Mouse (Mus musculus) CH12.LX (cell line): ENCODE measurements at regions not wholly inside any gene's neighbourhood (a gene's known extent, or its start where the extent isn't known, plus 50 kb on each side); places are given as distances from the start of the nearest gene placed in this dataset.
A peak's percentile ranks its signal among the peaks of the same experiment; 100 is the strongest.

ENCODE experiments used
- DNase-seq: peaks from one replicate; pipeline ENCODE4 v3.0.0-alpha.2; 2013; ENCODE audit errors: extremely low read depth
- H3K27ac ChIP-seq: 2 replicates; pipeline ENCODE4 v1.5.1; 2012; ENCODE audit warnings: low read depth, mild to moderate bottlenecking, control low read depth, moderate library complexity; ENCODE audit not compliant: insufficient read depth
- H3K27me3 ChIP-seq: replicated peaks from 2 replicates; pipeline ENCODE3; 2012; ENCODE audit warnings: inconsistent platforms
- H3K36me3 ChIP-seq, 2 experiments: replicated peaks in 1 of 2; 2 replicates each; pipeline versions ENCODE3 to v1.6.1; 2012; ENCODE audit warnings: inconsistent platforms in 1 of 2, low read length in 1 of 2, mild to moderate bottlenecking in 1 of 2, mixed read lengths in 1 of 2, moderate library complexity in 1 of 2; ENCODE audit not compliant: control insufficient read depth in 1 of 2, insufficient read depth in 1 of 2
- H3K4me1 ChIP-seq, 2 experiments: 2 replicates each; pipeline ENCODE4 v1.6.1; 2012; ENCODE audit warnings: inconsistent platforms in 1 of 2, moderate library complexity in 1 of 2; ENCODE audit not compliant: insufficient read depth in 2 of 2, control insufficient read depth in 1 of 2
- H3K4me2 ChIP-seq: 2 replicates; pipeline ENCODE4 v1.6.1; 2012; ENCODE audit warnings: low read depth, mild to moderate bottlenecking, control low read depth; ENCODE audit not compliant: poor library complexity, insufficient read depth, severe bottlenecking
- H3K4me3 ChIP-seq, 3 experiments: fragments of 150-350 bp in 1 of 3; sonication (generic) in 1 of 3; replicated peaks in 1 of 3; 2 replicates each; pipeline versions ENCODE3 to v1.5.1; 2011 to 2012; ENCODE audit warnings: low read depth in 2 of 3, low read length in 2 of 3, mild to moderate bottlenecking in 2 of 3, moderate library complexity in 2 of 3, control low read depth in 1 of 3, improper control_type of control experiment in 1 of 3, inconsistent platforms in 1 of 3, mixed read lengths in 1 of 3; ENCODE audit not compliant: poor library complexity in 1 of 3
- H3K79me2 ChIP-seq: replicated peaks from 2 replicates; pipeline ENCODE4 v1.6.1; 2012; ENCODE audit warnings: mild to moderate bottlenecking, moderate library complexity; ENCODE audit not compliant: control insufficient read depth, poor library complexity, insufficient read depth, severe bottlenecking; ENCODE audit errors: extremely low read depth
- H3K9ac ChIP-seq: 2 replicates; pipeline ENCODE4 v1.6.1; 2012; ENCODE audit warnings: low read depth, mild to moderate bottlenecking, control low read depth, moderate library complexity; ENCODE audit not compliant: insufficient read depth
- H3K9me3 ChIP-seq: replicated peaks from 2 replicates; pipeline ENCODE3; 2012; ENCODE audit warnings: low read length, inconsistent platforms, mixed read lengths
- CHD2 ChIP-seq: IDR thresholded peaks from 2 replicates; pipeline ENCODE4 v1.6.1; 2011; ENCODE audit warnings: low read length, improper control_type of control experiment
- CTCF ChIP-seq, 2 experiments: IDR thresholded peaks in 1 of 2; conservative IDR thresholded peaks in 1 of 2; 2 replicates each; pipeline ENCODE4 v1.5.1; 2011 to 2012; ENCODE audit warnings: low read depth in 2 of 2, low read length in 2 of 2, improper control_type of control experiment in 1 of 2, inconsistent platforms in 1 of 2, mild to moderate bottlenecking in 1 of 2, moderate library complexity in 1 of 2
- EP300 ChIP-seq: IDR thresholded peaks from 2 replicates; pipeline ENCODE4 v1.6.1; 2011; ENCODE audit warnings: low read length, improper control_type of control experiment
- GABPA ChIP-seq: IDR thresholded peaks from 2 replicates; pipeline ENCODE4 v1.6.1; 2012; ENCODE audit warnings: low read depth, low read length, improper control_type of control experiment, inconsistent platforms; ENCODE audit not compliant: insufficient replicate concordance
- IRF4 ChIP-seq: IDR thresholded peaks from 2 replicates; pipeline ENCODE4 v1.6.1; 2014; ENCODE audit warnings: low read depth, mild to moderate bottlenecking, inconsistent platforms, low read length, improper control_type of control experiment
- JUN ChIP-seq: IDR thresholded peaks from 2 replicates; pipeline ENCODE4 v1.6.1; 2011; ENCODE audit warnings: low read depth, mild to moderate bottlenecking, low read length, improper control_type of control experiment, moderate library complexity; ENCODE audit not compliant: insufficient read depth
- JUND ChIP-seq: conservative IDR thresholded peaks from 2 replicates; pipeline ENCODE4 v1.6.1; 2011; ENCODE audit warnings: low read depth, low read length, improper control_type of control experiment
- MAFK ChIP-seq: IDR thresholded peaks from 2 replicates; pipeline ENCODE4 v1.6.1; 2011; ENCODE audit warnings: low read length, improper control_type of control experiment; ENCODE audit not compliant: insufficient replicate concordance
- MAX ChIP-seq: IDR thresholded peaks from 2 replicates; pipeline ENCODE4 v1.6.1; 2011; ENCODE audit warnings: low read length, improper control_type of control experiment
- MAZ ChIP-seq: IDR thresholded peaks from 2 replicates; pipeline ENCODE4 v1.6.1; 2012; ENCODE audit warnings: low read depth, mild to moderate bottlenecking, inconsistent platforms, low read length, improper control_type of control experiment, moderate library complexity
- MEF2A ChIP-seq: IDR thresholded peaks from 2 replicates; pipeline ENCODE4 v1.6.1; 2014; ENCODE audit warnings: low read depth, mild to moderate bottlenecking, inconsistent platforms, low read length, improper control_type of control experiment, borderline replicate concordance
- MXI1 ChIP-seq: IDR thresholded peaks from 2 replicates; pipeline ENCODE4 v1.6.1; 2011; ENCODE audit warnings: mild to moderate bottlenecking, low read depth, low read length, improper control_type of control experiment
- MYC ChIP-seq: IDR thresholded peaks from 2 replicates; pipeline ENCODE4 v1.6.1; 2011; ENCODE audit warnings: low read depth, mild to moderate bottlenecking, improper control_type of control experiment, low read length
- POLR2AphosphoS2 ChIP-seq: IDR thresholded peaks from 2 replicates; pipeline ENCODE4 v1.6.1; 2011; ENCODE audit warnings: low read depth, low read length, improper control_type of control experiment
- RCOR1 ChIP-seq: conservative IDR thresholded peaks from 2 replicates; pipeline ENCODE4 v1.6.1; 2012; ENCODE audit warnings: low read depth, mild to moderate bottlenecking, inconsistent platforms, low read length, improper control_type of control experiment
- SIN3A ChIP-seq: IDR thresholded peaks from 2 replicates; pipeline ENCODE4 v1.6.1; 2012; ENCODE audit warnings: low read length, improper control_type of control experiment, inconsistent platforms
- SMC3 ChIP-seq: IDR thresholded peaks from 2 replicates; pipeline ENCODE4 v1.6.1; 2011; ENCODE audit warnings: low read depth, low read length, improper control_type of control experiment
- TBP ChIP-seq: conservative IDR thresholded peaks from 2 replicates; pipeline ENCODE4 v1.6.1; 2011; ENCODE audit warnings: low read depth, low read length, improper control_type of control experiment
- UBTF ChIP-seq: IDR thresholded peaks from 2 replicates; pipeline ENCODE4 v1.6.1; 2012; ENCODE audit warnings: low read depth, mild to moderate bottlenecking, inconsistent platforms, low read length, improper control_type of control experiment, moderate library complexity
- USF1 ChIP-seq: IDR thresholded peaks from 2 replicates; pipeline ENCODE4 v1.6.1; 2014; ENCODE audit warnings: low read depth, mild to moderate bottlenecking, inconsistent platforms, low read length, improper control_type of control experiment
- ZMIZ1 ChIP-seq: IDR thresholded peaks from 2 replicates; pipeline ENCODE4 v1.6.1; 2012; ENCODE audit warnings: low read depth, mild to moderate bottlenecking, inconsistent platforms, low read length, improper control_type of control experiment
- dilution Hi-C: fragments of 300-500 bp; cut with MboI; formaldehyde crosslinking; loops from 2 replicates; pipeline ENCODE4 v1.14.3; 2020; ENCODE audit warnings: low sequenced_read_pairs; ENCODE audit not compliant: extremely low pct_unique_long_range_greater_than_20kb, extremely low pct_ligation_motif_present
- in situ Hi-C: fragments of 300-500 bp; cut with MboI; formaldehyde crosslinking; loops from 3 replicates; pipeline ENCODE4 v1.14.3; 2019; ENCODE audit warnings: low sequenced_read_pairs, low pct_ligation_motif_present, low pct_unique_long_range_greater_than_20kb, mixed read lengths

GRCm38 (mm10) chr2:48717770-48718169 is 96.1 kb upstream of the Acvr2a start:
- H3K4me3 ChIP-seq, result no peak overlapping the region
- dilution Hi-C loops, result no loop called here
- DNase-seq, result no peak
- no peak overlapping the region for H3K4me2 ChIP-seq
- no peaks in the 10 kb centered on the region for H3K36me3 ChIP-seq
- H3K79me2 ChIP-seq, result no peaks in the 10 kb centered on the region
- no peaks in the 10 kb centered on the region for H3K4me1 ChIP-seq
- TF ChIP-seq USF1 (no peak), MAFK (no peak)
- no peaks in the 10 kb centered on the region for H3K9me3 ChIP-seq
- H3K9ac ChIP-seq, result no peak overlapping the region
- in situ Hi-C loops, result no loop called here
- H3K27me3 ChIP-seq, result no peaks in the 10 kb centered on the region
- no peak overlapping the region for H3K27ac ChIP-seq

- no peaks in the 10 kb centered on the region for H3K9me3 ChIP-seq
- no peak overlapping the region for H3K9ac ChIP-seq
- H3K27ac ChIP-seq, result no peak overlapping the region
- no peaks in the 10 kb centered on the region for H3K27me3 ChIP-seq
- TF ChIP-seq CTCF (conservative IDR thresholded peaks at IDR 0.05 in 1 of 2, IDR thresholded peaks at IDR 0.05 in 1 of 2; ENCODE audit: low read depth in 2 of 2, low read length in 2 of 2), result no peak
- no peak for TF ChIP-seq CHD2
- TF ChIP-seq TBP, result no peak
- no peak for TF ChIP-seq MXI1
- no peak for TF ChIP-seq GABPA
- TF ChIP-seq SIN3A, result no peak
- TF ChIP-seq MYC, result no peak
- TF ChIP-seq UBTF, result no peak
- no peak for TF ChIP-seq SMC3
- TF ChIP-seq ZMIZ1, result no peak
- TF ChIP-seq IRF4, result no peak
- DNase-seq, result no peak
- in situ Hi-C loops (no loop called here), dilution Hi-C loops (no loop called here)
- no peaks in the 10 kb centered on the region for H3K36me3 ChIP-seq
- no peaks in the 10 kb centered on the region for H3K4me1 ChIP-seq
- H3K4me3 ChIP-seq, result no peak overlapping the region
- H3K79me2 ChIP-seq, result no peaks in the 10 kb centered on the region
- no peak overlapping the region for H3K4me2 ChIP-seq
These were observed 95.6 kb upstream of the Acvr2a start for GRCm38 (mm10) chr2:48718261-48718660.

- H3K4me2 ChIP-seq, result peak overlapping the region; percentile 48
- dilution Hi-C loops (no loop called here), in situ Hi-C loops (no loop called here)
These were observed 83.1 kb upstream of the Acvr2a start for GRCm38 (mm10) chr2:48730780-48731179.

More at GRCm38 (mm10) chr2:48730780-48731179, 83.1 kb upstream of the Acvr2a start:
- TF ChIP-seq JUND (no peak), MAZ (no peak), MXI1 (no peak), SIN3A (no peak), POLR2AphosphoS2 (no peak), MAX (no peak), JUN (no peak), EP300 (no peak), RCOR1 (no peak), MEF2A (no peak), ZMIZ1 (no peak), SMC3 (no peak), MAFK (no peak), TBP (no peak), UBTF (no peak)
- H3K79me2 ChIP-seq, result no peaks in the 10 kb centered on the region
- no peaks in the 10 kb centered on the region for H3K9me3 ChIP-seq
- H3K36me3 ChIP-seq, result no peaks in the 10 kb centered on the region
- no peaks in the 10 kb centered on the region for H3K27me3 ChIP-seq
- no peak overlapping the region for H3K9ac ChIP-seq
- H3K27ac ChIP-seq, result no peak overlapping the region
- no peaks in the 10 kb centered on the region for H3K4me1 ChIP-seq
- H3K4me3 ChIP-seq, result no peak overlapping the region
- DNase-seq, result no peak
